Mouse (Mus musculus) MEL-GATA-1-ER (cell line): ENCODE measurements around the gene Espl1.
"Not testable (repeated sequence)": the region's sequence is repeated elsewhere in the genome, so short reads cannot be mapped to it uniquely, and the experiment has no call there.

ENCODE experiments used
- DNase-seq: peaks from one replicate; pipeline ENCODE4 v3.0.0-alpha.2; 2012; ENCODE audit warnings: low read depth; ENCODE audit errors: extremely low read depth

The Espl1 gene

GRCm38 (mm10) chr15:102335254-102335653, 39.2 kb downstream of the Espl1 start:
- no peak for DNase-seq

GRCm38 (mm10) chr15:102335925-102336324, 39.9 kb downstream of the Espl1 start:
- not testable (repeated sequence) for DNase-seq

GRCm38 (mm10) chr15:102336946-102337345, 40.9 kb downstream of the Espl1 start:
- no peak for DNase-seq

- DNase-seq: no peak
Measured at GRCm38 (mm10) chr15:102339612-102340011, 43.5 kb downstream of the Espl1 start.

GRCm38 (mm10) chr15:102341580-102341979, 45.5 kb downstream of the Espl1 start:
- DNase-seq: no peak

- no peak for DNase-seq
Measured at GRCm38 (mm10) chr15:102344490-102344889, 48.4 kb downstream of the Espl1 start.

GRCm38 (mm10) chr15:102346444-102346843, 50.4 kb downstream of the Espl1 start:
- no peak for DNase-seq

GRCm38 (mm10) chr15:102350138-102350941, 54.3 kb downstream of the Espl1 start, which contains the start of gene Aaas:
TSS of gene Aaas (minus strand) at chr15:102350771.
- peak; percentile 97 for DNase-seq

GRCm38 (mm10) chr15:102350942-102351291, 54.9 kb downstream of the Espl1 start:
- no peak for DNase-seq

GRCm38 (mm10) chr15:102352177-102352576, 56.1 kb downstream of the Espl1 start:
- no peak for DNase-seq

GRCm38 (mm10) chr15:102353986-102354385, 57.9 kb downstream of the Espl1 start:
- no peak for DNase-seq

- DNase-seq: no peak
Measured at GRCm38 (mm10) chr15:102355134-102355870, 59.2 kb downstream of the Espl1 start.

- DNase-seq: no peak
Measured at GRCm38 (mm10) chr15:102355871-102356441, 59.9 kb downstream of the Espl1 start.

- DNase-seq: no peak
Measured at GRCm38 (mm10) chr15:102356501-102357325, 60.6 kb downstream of the Espl1 start.

- DNase-seq: no peak
Measured at GRCm38 (mm10) chr15:102358126-102358525, 62.1 kb downstream of the Espl1 start.

- no peak for DNase-seq
Measured at GRCm38 (mm10) chr15:102358834-102359233, 62.8 kb downstream of the Espl1 start.

- DNase-seq: no peak
Measured at GRCm38 (mm10) chr15:102362648-102363047, 66.6 kb downstream of the Espl1 start.

- no peak for DNase-seq
Measured at GRCm38 (mm10) chr15:102364678-102365077, 68.6 kb downstream of the Espl1 start.

GRCm38 (mm10) chr15:102366238-102366637, 70.2 kb downstream of the Espl1 start:
- DNase-seq: no peak

GRCm38 (mm10) chr15:102366733-102367344, 70.8 kb downstream of the Espl1 start, which contains the start of gene Sp7:
TSS of gene Sp7 (minus strand) at chr15:102367182.
- DNase-seq: no peak

GRCm38 (mm10) chr15:102369972-102370371, 73.9 kb downstream of the Espl1 start:
- no peak for DNase-seq
